Mouse (Mus musculus): ENCODE data around the gene Filip1l.

The Filip1l gene

DNA sequence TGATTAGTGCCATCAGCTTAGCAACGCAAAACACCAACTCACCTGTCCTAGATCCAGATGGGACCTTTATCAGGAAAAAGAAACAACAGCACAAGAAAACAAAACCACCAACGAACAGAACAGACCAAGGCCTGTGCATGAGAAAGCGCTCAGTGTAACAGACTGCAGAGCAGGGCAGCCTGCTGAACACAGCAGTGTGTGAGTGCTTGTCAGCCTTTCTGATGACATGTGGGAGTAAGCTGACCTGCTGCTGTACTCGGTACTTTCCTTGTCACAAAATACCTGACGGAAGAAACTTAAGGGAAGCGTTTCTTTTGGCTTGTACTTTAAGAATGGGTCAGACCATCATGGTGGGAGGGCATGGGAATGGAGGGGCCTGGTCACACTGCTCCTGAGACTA is 3.6 kb downstream of the Filip1l start:
- DNase-seq = no peak

DNA sequence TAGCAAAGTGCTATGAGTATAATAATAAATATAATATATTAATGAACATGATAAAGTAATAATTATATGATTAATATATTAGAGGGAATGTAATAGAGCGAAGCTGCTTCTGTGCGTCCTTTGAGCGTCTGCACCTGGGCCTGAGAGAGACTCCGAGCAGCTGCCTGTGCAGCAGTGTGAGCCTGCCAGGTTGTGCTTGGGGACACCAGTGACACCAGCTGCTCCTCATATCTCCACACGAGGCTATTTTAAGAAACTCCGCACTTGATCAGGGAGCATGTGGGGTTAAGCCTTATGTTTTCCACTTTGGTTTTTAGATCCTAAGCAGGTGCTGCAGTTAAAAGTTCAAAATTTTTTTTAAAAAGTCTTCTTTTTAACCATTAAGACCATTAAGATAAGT is 4.1 kb downstream of the Filip1l start:
- no peak for DNase-seq

DNA sequence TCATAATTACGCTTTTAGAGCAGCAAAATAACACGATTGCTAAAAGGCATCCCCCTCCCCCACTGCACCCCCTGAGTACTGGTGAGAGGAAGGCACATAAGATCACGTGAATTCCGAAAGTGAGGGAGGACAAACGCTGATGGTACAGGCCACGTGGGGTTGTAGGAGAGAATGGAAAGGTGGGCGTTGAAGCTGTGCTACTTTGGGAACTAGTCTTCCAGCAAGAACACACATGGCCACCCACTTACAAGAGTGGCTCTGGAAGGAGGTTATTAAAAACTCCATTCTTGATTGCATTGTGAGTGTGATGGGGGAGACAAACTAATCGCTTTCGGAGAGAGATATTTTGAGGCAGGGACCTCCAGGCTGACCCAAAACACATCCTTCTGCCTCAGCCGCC is 6.4 kb downstream of the Filip1l start:
- no peak for DNase-seq

DNA sequence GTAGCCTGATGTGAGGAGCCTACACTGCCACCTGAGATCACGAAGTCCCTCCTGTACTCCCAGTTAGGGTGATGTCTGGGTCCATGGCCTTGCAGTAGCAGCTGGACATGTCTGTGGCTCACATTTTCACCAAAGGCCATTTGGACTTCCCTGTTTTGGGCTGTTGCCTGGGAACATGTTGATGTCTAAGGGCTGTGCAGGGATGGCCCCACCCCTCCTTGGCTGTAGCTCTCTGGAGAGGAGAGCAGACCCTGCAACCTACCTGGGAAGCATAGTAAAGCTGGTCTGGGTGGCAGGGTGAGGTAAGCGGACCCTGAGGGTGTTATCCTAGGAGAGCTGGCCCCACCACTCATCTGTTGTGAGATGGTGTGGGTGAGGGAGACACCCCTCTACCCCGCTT is 7.9 kb downstream of the Filip1l start:
- DNase-seq = no peak

DNA sequence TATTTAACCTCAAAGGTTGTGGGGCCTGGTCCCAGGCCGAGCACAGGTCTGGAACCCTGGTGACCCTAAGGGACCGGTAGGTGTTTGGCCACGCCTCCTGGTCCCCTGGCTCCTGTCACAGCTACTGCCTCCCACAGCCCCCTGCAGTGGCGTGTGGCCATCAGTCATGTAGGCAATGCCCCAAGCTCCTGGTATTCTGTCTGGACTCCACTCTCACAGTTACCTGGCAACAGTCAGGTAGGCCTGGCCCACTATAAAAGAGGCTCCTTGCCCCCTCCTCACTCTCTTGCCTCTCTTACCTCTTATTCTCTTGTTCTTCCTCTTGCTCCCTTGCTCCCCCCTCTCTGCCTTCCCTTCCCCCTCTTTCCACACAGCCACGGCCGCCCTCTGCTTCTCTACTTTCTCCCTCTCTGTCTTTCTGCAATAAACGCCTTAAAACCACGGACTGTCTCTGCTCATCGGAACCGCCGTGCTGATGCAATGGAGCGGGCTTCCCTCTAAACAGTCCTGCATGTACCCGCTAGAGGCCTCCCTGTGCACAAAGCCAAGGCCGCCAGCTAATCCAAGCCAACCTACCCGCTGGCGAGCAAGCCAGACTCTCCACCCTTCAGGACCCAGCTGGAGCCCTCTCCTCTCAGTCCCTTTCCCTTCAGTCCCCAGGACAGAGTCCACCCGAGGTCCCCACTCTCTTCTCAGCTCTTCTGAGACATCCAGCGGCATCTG is 9.9 kb downstream of the Filip1l start:
- peak; percentile 55 for DNase-seq

DNA sequence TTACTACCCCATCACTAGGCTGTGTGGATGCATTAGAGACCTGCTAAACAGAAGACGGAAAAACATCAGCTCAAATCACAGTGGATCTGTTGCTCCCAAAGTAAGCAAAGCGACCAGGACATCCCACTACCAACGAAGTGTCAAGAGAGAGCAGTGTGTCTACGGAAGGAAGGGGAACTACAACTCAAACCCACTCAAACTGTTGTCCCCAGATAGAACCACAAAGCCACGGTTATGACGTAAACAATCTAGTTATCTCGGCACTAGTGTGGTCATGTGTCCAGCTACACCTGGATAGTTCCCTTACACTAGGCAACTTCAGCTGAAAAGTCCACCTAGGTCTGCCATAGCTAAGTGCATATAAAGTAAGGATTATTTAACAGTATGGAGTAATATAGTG is 11.6 kb downstream of the Filip1l start:
- DNase-seq = no peak

DNA sequence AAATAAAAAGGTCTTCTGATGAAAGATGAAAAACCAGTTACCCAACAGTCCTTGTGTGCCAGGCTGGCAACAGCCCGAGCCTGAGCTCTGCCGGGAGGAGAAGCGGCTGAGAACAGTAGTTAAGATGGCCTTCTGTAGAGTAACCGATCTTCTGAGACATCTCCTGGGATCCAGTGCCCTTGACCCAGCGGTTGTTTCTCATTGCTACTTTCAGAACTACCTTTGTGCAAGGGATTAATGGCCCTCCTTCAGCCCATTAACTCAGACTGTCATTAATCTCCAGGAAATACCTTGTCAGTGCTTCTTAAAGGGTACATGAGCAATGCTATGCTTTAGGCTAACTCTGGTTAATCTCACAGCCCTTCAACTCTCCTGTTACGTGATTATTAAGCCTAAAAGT is 13.2 kb downstream of the Filip1l start:
- no peak for DNase-seq

DNA sequence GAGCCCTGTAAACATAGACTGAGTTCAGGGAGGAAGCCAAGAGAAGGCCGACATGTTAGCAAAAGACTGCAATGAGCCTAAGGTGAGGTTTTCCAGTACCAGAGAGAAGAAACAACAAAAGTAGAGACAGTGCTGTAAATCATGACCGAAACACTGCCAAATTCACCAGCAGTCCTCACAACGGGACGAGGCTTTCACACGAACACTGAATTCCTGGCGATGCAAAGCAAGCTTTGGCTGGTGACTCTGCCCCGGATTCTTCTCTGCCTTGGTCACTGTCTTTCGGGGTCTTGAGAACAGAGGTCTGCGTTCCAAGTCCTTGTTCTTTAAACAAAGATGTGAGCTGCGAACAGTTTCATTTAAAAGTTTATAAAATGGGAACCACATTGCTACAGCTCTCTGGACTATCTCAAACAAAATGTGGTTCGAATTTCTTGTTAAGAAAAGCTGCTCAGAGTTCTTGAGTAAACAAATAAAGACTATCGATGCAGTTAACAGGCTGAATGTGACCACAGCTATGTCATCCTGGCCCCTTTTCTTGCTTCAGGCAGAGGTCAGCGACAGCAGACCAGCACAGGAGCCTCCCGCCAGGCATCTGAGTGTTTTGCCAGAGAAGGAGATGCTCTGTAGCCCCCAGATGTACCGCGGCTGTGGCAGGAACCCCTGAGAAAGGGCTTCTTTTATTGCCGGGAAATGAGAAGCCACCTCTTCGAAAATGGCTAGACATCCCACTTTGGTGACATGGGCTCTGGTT is 14.2 kb downstream of the Filip1l start:
- DNase-seq = no peak

DNA sequence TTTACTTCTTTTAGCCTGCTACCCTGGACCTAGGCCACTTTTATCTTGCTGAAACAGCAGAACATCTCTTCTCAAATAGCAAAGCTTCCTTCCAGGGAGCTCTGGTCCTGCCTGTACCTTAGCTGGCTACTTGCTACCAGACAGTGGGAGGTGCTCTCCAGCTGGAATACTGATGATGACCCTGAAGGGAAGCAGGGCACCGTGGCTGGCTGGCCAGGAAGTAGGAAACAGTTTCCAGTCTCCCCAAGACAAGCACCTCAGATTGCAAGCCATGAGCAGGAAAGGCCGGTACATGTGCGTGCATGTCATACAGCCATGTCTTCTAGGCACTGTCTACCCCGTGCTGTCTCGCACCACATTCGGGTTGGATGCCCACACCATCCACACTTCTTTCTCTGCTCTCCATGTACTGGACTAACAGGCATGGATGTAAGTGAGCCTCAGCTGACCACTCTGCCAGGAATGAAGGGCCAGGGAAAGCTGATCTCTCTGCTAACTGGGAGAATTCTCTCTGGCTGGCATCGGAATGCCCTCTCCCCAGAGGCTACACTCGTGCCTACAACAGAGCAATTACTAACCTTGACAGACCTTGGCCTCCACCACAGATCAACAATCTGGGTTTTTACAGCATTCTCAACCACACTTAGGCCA is 17.1 kb downstream of the Filip1l start:
- DNase-seq = no peak

DNA sequence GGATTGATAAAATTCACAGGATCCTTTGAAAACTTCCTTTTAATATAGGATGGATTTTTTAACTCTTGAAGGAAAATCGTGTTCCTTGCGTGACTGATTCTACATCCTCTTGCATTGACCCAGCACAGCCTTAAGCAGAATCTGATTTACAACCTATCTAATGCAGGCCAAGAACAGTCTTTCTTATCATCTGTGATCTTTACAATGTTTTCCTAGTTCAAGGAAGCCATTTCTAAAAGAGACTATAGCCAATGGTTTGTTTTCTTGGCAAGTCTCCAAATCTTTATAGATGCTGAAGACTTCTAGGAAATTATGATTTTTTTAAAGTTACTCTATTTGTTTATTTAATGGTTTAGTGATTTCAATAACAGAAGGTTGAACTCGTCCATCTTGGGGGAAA is 19.3 kb downstream of the Filip1l start:
- DNase-seq = no peak

DNA sequence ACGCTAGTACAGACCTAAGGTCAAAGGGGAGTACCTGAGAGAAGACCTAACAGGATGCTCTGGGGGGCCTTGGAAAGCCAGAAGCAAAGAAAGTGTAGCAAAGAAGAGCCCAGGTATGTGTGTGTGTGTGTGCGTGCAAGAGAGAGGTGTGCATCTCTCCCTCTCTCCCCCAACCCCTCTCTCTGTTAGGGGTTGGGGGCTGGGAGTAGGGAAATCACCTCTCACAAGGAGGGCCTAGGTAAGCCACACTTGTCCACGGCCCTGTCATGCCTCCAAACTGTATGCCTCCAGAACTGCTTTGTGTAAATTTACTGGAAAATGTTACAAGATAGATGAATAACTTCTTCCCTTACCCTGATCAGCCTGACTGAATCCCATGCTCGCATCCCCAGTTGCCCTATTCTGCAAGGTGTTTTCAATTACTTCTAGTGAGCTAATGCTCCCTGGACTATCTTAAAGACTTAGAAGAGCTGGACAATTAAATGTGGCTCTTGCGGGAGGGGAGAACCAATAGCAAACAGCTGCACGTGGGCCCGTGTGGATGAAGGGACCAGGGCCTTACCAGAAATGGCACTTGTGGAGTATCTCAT is 22.4 kb downstream of the Filip1l start:
- DNase-seq = no peak

DNA sequence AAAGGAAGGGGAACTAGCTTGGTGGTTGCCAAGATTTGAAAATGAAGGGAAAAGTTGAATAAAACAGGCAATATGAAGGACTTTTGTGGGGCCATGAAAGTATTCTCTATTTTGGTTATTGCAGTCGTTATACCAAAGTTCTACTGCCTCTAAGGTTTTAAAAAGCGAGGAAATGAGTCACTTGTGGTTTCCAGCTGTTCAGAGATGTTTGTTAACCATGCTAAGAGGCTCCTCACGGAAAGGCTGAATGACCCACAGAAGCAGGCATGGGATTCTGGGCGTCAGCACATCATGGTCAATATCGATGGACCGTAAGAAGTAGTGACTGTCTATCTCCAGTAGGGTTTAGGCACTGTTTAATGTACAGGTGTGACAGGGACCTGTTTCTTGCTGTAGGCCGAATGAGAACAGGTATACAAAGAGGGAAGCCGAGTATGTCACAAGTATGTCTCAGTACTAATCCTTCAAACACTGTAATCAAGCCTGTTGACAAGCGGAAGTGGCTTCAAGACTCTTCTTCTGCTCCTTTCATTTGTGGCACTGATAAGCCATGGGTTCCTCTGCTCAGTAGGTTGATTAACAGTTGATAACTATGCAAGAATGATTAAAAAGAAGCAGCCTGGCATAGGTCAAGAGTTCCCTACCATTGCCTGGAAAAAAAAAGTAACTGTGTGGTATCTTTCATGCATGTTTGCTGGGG is 25.9 kb downstream of the Filip1l start:
- no peak for DNase-seq

DNA sequence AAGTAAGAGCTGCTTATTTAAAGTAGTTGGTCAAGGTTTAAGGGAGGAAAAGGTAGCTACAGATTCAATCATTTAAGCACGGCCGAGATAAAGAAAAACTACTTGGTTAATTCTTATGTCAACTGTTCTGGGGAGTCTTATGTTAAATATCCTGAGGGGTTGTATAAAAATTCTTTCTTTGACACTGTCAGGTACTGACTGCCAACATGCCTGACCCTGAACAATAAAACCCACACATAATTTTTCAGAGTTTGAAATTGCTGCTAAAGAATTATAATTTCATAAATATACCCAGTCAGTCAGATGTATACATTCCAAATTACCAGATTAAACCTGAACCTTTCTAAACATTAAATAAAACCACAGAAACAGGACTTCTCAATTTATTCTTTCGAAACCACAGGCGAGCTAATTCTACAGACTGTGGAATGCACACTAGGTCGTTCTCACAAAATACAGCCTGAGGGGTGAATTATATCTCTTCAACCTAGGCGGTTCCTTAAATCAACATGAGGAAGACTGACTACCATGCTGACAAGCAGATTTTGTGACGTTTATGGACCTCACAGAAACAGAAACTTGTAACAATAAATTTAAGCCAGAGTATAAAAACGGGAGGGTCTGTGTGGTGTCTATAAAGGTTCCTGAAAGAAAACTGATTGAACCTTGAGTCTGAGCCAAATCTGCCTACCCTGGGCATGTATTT is 30.5 kb downstream of the Filip1l start:
- no peak for DNase-seq

DNA sequence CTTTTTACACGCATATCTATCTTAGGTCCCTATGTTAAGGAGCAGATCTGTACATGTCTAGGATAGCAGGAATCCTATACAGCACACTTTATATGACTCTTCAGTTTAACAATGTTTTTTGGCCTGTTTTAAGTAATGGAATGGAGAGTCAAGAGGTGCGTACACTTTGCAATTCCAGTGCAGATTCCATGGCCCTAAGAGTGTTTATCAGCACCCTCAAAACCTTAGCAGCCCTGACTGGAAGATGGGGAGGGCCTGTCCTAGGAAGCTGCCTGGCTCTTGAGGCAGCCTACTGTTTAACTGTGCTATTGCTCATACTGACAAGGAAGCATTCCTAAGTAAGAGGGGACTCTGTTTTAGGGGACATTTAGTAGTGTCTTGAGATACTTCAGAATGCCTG is 31.4 kb downstream of the Filip1l start:
- no peak for DNase-seq

DNA sequence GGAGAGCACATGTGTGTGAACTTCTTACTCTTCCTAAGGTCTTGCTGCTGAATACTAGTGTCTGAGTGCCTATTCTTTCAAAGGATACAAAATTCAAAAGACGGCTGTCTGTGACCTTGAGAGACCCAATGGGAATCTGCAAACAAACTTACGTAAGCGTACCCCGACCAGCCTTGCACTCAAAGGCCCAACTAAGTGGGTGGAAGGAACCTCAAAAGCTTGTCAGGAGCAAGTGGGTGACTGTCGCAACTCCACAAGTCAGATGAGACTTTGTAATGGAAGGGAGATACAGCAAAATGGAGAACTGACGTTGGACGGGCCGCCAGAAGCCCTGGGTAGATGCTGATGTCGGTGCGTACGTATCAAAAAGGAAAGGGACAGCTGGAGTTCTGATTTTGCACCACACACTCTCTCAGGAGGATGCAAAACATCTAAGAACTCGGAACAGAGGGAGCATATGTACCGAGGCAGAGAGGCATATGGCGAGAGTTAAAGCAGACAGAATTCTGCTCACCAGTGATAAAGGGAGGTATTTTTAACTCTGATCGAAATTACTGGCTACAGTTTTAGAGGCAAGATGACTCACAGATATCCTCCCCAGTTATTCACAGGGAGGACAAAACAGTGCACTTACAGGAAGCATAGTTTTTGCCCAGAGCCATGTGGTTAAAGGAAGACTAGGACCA is 36.8 kb downstream of the Filip1l start:
- DNase-seq = no peak

DNA sequence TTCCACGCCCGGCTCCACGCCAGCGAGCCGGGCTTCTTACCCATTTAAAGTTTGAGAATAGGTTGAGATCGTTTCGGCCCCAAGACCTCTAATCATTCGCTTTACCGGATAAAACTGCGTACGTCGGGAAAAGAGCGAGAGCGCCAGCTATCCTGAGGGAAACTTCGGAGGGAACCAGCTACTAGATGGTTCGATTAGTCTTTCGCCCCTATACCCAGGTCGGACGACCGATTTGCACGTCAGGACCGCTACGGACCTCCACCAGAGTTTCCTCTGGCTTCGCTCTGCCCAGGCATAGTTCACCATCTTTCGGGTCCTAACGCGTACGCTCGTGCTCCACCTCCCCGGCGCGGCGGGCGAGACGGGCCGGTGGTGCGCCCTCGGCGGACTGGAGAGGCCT is 38.3 kb downstream of the Filip1l start:
- DNase-seq = peak; percentile 96

DNA sequence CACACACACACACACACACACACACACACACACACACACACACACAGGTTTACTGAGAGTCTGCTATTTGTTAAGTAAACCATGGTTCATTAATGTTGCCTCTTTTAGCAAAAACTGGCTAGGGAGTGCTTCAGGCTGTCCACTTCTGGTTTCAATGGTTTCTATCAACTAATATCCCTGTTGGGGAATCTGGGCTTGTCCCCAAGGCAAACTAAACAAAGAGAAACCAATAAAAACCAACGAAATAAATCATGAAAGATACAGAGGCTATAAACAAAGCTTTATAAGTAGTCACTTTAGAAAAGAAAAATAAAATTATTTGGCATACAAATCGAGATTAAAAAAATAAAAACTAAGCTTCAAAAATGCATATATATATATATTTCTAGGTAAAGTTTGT is 39.6 kb downstream of the Filip1l start:
- DNase-seq = no peak

DNA sequence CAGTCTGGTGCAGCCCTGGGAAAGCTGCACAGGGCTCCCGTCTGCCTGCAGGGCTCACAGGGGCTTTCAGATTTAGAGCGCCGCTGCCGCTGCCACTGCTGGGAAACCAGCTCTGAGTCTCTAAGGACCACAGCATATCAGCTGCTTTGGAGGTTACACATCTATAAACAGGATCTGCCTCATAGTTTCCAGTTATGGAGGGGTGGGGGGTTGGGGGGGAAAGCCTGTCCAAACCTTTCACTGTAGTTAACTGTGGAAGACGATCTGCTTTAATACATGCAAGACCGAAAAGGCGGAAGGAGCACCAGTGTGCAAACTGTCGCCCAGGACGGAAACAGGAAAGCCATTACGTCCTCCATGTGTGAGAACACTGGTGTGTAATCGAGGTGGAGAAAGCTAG is 40.3 kb downstream of the Filip1l start:
- no peak for DNase-seq

DNA sequence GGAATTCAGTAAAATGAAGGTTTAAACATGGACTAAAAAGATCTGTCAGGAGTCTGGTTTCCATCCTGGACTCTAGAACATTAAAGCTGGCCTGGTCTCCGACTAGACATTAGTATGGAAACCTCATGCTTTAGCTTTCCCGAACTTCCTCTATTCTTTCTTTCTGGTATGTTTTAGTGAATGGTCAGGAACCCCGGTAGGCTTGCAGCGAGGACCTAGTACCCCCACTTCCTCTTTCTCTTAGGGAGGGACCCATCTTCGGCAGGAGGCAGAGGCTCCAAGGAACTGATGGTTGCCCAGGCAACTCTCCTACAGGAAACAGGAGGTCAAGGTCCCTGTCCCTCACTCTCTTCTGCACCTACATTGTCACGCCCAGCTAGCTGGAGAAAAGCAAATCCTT is 43.4 kb downstream of the Filip1l start:
- no peak for DNase-seq

DNA sequence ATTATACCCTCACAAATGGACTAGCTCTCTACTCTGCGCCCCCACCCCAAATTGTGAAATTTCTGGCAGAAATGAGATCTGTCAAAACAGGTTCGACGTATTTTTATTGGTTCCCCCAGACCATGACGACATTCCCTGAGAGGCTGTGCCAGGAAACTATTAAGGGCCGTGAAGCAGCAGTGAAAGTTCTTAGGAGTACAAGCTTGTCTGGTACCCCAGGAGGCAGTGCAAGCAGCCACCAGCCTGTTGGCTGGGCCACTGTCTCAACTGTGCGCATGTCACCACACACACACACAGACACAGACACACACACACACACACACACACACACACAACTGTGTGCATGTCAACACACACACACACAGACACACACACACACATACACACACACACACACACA is 45.0 kb downstream of the Filip1l start:
- DNase-seq = no peak

DNA sequence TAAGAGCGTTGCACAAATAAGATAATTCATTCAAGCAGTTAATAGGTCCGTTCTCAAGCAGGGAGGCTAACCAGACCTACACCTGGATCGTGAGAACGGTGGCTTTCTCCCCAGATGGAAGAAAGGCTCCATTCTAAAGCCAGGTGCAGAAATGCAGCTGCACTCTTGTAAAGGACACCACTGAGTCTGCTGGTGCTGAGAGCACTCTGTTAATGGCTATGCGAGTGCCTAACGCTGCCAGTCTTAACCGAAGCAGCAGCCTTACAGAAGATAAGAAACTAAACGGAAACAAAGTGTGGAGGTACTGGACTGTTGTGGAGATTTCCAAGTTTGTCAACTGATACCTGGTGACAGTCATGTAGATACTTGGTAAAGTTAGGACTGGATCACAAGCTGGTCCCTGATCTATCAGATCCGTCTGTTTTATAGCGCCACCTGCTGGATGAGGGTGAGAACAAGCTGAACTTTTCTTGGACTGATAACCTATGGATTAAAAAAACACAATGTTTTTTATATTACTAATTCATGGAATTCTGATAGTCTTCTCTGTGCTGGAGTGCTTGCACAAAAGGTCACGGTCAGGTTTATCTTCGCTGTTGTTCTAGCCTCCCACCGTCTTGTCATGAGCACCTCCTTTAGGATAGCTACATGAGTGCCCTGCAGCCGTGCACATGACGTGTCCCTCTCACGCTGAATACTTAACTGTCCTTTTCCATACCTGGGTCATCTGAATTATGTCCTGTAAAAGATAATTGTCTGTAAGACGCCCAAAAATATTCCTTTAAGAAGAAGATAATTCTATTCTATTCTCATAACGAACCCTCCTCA is 45.7 kb downstream of the Filip1l start:
- DNase-seq = peak; percentile 53
